Mouse (Mus musculus): ENCODE measurements around the gene Nr2c1. TPM values are rescaled to one million over a fixed set of nuclear protein-coding genes. Genes with fewer than 3 reads are reported as not detected.

Nr2c1 gene
- polyA plus RNA-seq, 1 experiment from 2014 or later: 10.9 TPM

- no peak for DNase-seq (ENCODE audit: low spot score)
- no peak overlapping the region for H3K4me2 ChIP-seq (ENCODE audit: low read depth, low read length, severe bottlenecking)
- H3K9ac ChIP-seq (ENCODE audit: low read length): no peak overlapping the region
- no peak overlapping the region for H3K27ac ChIP-seq (ENCODE audit: low read depth, low read length)
- no peak overlapping the region for H3K4me3 ChIP-seq (ENCODE audit: low read depth, low read length)
- no peaks in the 10 kb centered on the region for H3K9me3 ChIP-seq (ENCODE audit: control insufficient read depth, low read length)
- no peak for ATAC-seq (replicated peaks; ENCODE audit: low FRiP score)
- no peaks in the 10 kb centered on the region for H3K4me1 ChIP-seq (replicated peaks; ENCODE audit: control insufficient read depth, insufficient read depth, low read length)
- peaks cover 6% of the 10 kb centered on the region; the same call in 1 of the 2 replicates for H3K36me3 ChIP-seq (ENCODE audit: control insufficient read depth, insufficient read depth, low read length)
- WGBS: 77% methylated on average over 6 of the region's 6 CpGs
- H3K27me3 ChIP-seq (ENCODE audit: control insufficient read depth, insufficient read depth, low read length): no peaks in the 10 kb centered on the region
Observed at GRCm38 (mm10) chr10:94210718-94211618, 63.1 kb downstream of the Nr2c1 start.

- no peaks in the 10 kb centered on the region for H3K4me1 ChIP-seq (replicated peaks; ENCODE audit: control insufficient read depth, insufficient read depth, low read length)
- ATAC-seq (replicated peaks; ENCODE audit: low FRiP score) (no peak), DNase-seq (ENCODE audit: low spot score) (no peak)
- H3K36me3 ChIP-seq (ENCODE audit: control insufficient read depth, insufficient read depth, low read length): peaks cover 6% of the 10 kb centered on the region; the same call in 1 of the 2 replicates
- no peak overlapping the region for H3K27ac ChIP-seq (ENCODE audit: low read depth, low read length)
- H3K9ac ChIP-seq (ENCODE audit: low read length): no peak overlapping the region
- H3K4me2 ChIP-seq (ENCODE audit: low read depth, low read length, severe bottlenecking): no peak overlapping the region
- no peak overlapping the region for H3K4me3 ChIP-seq (ENCODE audit: low read depth, low read length)
- WGBS: 87% methylated on average over 2 of the region's 2 CpGs
- no peaks in the 10 kb centered on the region for H3K27me3 ChIP-seq (ENCODE audit: control insufficient read depth, insufficient read depth, low read length)
- H3K9me3 ChIP-seq (ENCODE audit: control insufficient read depth, low read length): no peaks in the 10 kb centered on the region
Observed at GRCm38 (mm10) chr10:94211725-94212124, 63.9 kb downstream of the Nr2c1 start.

- no peak overlapping the region for H3K4me2 ChIP-seq (ENCODE audit: low read depth, low read length, severe bottlenecking)
- DNase-seq (ENCODE audit: low spot score): no peak
- WGBS: 81% methylated on average over 6 of the region's 6 CpGs
- H3K4me3 ChIP-seq (ENCODE audit: low read depth, low read length): no peak overlapping the region
- no peaks in the 10 kb centered on the region for H3K27me3 ChIP-seq (ENCODE audit: control insufficient read depth, insufficient read depth, low read length)
- ATAC-seq (replicated peaks; ENCODE audit: low FRiP score): no peak
- no peak overlapping the region for H3K9ac ChIP-seq (ENCODE audit: low read length)
- no peak overlapping the region for H3K27ac ChIP-seq (ENCODE audit: low read depth, low read length)
- no peaks in the 10 kb centered on the region; the same call in 1 of the 2 replicates for H3K36me3 ChIP-seq (ENCODE audit: control insufficient read depth, insufficient read depth, low read length)
- H3K4me1 ChIP-seq (replicated peaks; ENCODE audit: control insufficient read depth, insufficient read depth, low read length): peaks cover 2% of the 10 kb centered on the region; the same call in 1 of the 2 replicates
- no peaks in the 10 kb centered on the region for H3K9me3 ChIP-seq (ENCODE audit: control insufficient read depth, low read length)
Observed at GRCm38 (mm10) chr10:94225026-94225750, 77.4 kb downstream of the Nr2c1 start.

GRCm38 (mm10) chr10:94230172-94230981 lies 82.6 kb downstream of the Nr2c1 start:
- ATAC-seq (replicated peaks; ENCODE audit: low FRiP score) (peak; percentile 75), DNase-seq (ENCODE audit: low spot score) (peak; percentile 72)
- Histone ChIP-seq H3K9ac (ENCODE audit: low read length) (no peak overlapping the region), H3K4me2 (ENCODE audit: low read depth, low read length, severe bottlenecking) (peak overlapping the region; percentile 38), H3K9me3 (ENCODE audit: control insufficient read depth, low read length) (no peaks in the 10 kb centered on the region), H3K27ac (ENCODE audit: low read depth, low read length) (0 out of 2 replicates have a peak overlapping the region, but pooled peaks have one; percentile 25), H3K4me1 (replicated peaks; ENCODE audit: control insufficient read depth, insufficient read depth, low read length) (peaks cover 3% of the 10 kb centered on the region; the same call in 1 of the 2 replicates), H3K27me3 (ENCODE audit: control insufficient read depth, insufficient read depth, low read length) (no peaks in the 10 kb centered on the region), H3K4me3 (ENCODE audit: low read depth, low read length) (no peak overlapping the region), H3K36me3 (ENCODE audit: control insufficient read depth, insufficient read depth, low read length) (no peaks in the 10 kb centered on the region)
- 34% methylated on average over 19 of the region's 19 CpGs for WGBS

GRCm38 (mm10) chr10:94231025-94231424 lies 83.2 kb downstream of the Nr2c1 start:
- peaks cover 3% of the 10 kb centered on the region; the same call in 1 of the 2 replicates for H3K4me1 ChIP-seq (replicated peaks; ENCODE audit: control insufficient read depth, insufficient read depth, low read length)
- H3K4me3 ChIP-seq (ENCODE audit: low read depth, low read length): no peak overlapping the region
- H3K9ac ChIP-seq (ENCODE audit: low read length): no peak overlapping the region
- H3K4me2 ChIP-seq (ENCODE audit: low read depth, low read length, severe bottlenecking): no peak overlapping the region; the same call in 1 of the 2 replicates
- DNase-seq (ENCODE audit: low spot score) (no peak), ATAC-seq (replicated peaks; ENCODE audit: low FRiP score) (no peak)
- 86% methylated on average over 6 of the region's 6 CpGs for WGBS
- H3K27ac ChIP-seq (ENCODE audit: low read depth, low read length): no peak overlapping the region
- no peaks in the 10 kb centered on the region for H3K36me3 ChIP-seq (ENCODE audit: control insufficient read depth, insufficient read depth, low read length)
- no peaks in the 10 kb centered on the region for H3K9me3 ChIP-seq (ENCODE audit: control insufficient read depth, low read length)
- H3K27me3 ChIP-seq (ENCODE audit: control insufficient read depth, insufficient read depth, low read length): no peaks in the 10 kb centered on the region

GRCm38 (mm10) chr10:94235200-94235599 lies 87.4 kb downstream of the Nr2c1 start:
- H3K27me3 ChIP-seq (ENCODE audit: control insufficient read depth, insufficient read depth, low read length): no peaks in the 10 kb centered on the region
- peaks cover under 1% of the 10 kb centered on the region; the same call in 1 of the 2 replicates for H3K4me1 ChIP-seq (replicated peaks; ENCODE audit: control insufficient read depth, insufficient read depth, low read length)
- 78% methylated on average over 4 of the region's 4 CpGs for WGBS
- ATAC-seq (replicated peaks; ENCODE audit: low FRiP score) (no peak), DNase-seq (ENCODE audit: low spot score) (no peak)
- H3K27ac ChIP-seq (ENCODE audit: low read depth, low read length): no peak overlapping the region
- H3K4me2 ChIP-seq (ENCODE audit: low read depth, low read length, severe bottlenecking): no peak overlapping the region
- H3K4me3 ChIP-seq (ENCODE audit: low read depth, low read length): no peak overlapping the region
- no peak overlapping the region for H3K9ac ChIP-seq (ENCODE audit: low read length)
- H3K9me3 ChIP-seq (ENCODE audit: control insufficient read depth, low read length): no peaks in the 10 kb centered on the region
- no peaks in the 10 kb centered on the region for H3K36me3 ChIP-seq (ENCODE audit: control insufficient read depth, insufficient read depth, low read length)

GRCm38 (mm10) chr10:94241346-94241745 lies 93.5 kb downstream of the Nr2c1 start:
- Histone ChIP-seq H3K4me1 (replicated peaks; ENCODE audit: control insufficient read depth, insufficient read depth, low read length) (no peaks in the 10 kb centered on the region), H3K9ac (ENCODE audit: low read length) (no peak overlapping the region), H3K4me3 (ENCODE audit: low read depth, low read length) (no peak overlapping the region), H3K36me3 (ENCODE audit: control insufficient read depth, insufficient read depth, low read length) (no peaks in the 10 kb centered on the region), H3K4me2 (ENCODE audit: low read depth, low read length, severe bottlenecking) (no peak overlapping the region), H3K9me3 (ENCODE audit: control insufficient read depth, low read length) (no peaks in the 10 kb centered on the region), H3K27ac (ENCODE audit: low read depth, low read length) (no peak overlapping the region), H3K27me3 (ENCODE audit: control insufficient read depth, insufficient read depth, low read length) (no peaks in the 10 kb centered on the region)
- 30% methylated on average over 2 of the region's 2 CpGs for WGBS
- ATAC-seq (replicated peaks; ENCODE audit: low FRiP score) (no peak), DNase-seq (ENCODE audit: low spot score) (no peak)
